Mouse (Mus musculus) liver, embryonic 16.5 days (tissue): ENCODE measurements around the gene R3hdml. TPM values are rescaled to one million over a fixed set of nuclear protein-coding genes. Genes with fewer than 3 reads are reported as not detected.

Source experiments
- ATAC-seq: fragments of 200-750 bp; cut with Nextera tagmentation; 2 replicates; pipeline ENCODE4 v1.8.0; 2017; ENCODE audit warnings: low read depth, mild to moderate bottlenecking, moderate number of reproducible peaks, moderate library complexity
- H3K27ac ChIP-seq: fragments of 300-500 bp; sonication (generic); 2 replicates; pipeline ENCODE4 v1.5.1; 2014; ENCODE audit warnings: mild to moderate bottlenecking, low read length
- H3K27me3 ChIP-seq: fragments of 300-500 bp; sonication (generic); 2 replicates; pipeline ENCODE4 v1.6.1; 2014; ENCODE audit warnings: low read depth, low read length, mixed read lengths; ENCODE audit not compliant: control insufficient read depth, insufficient read depth
- H3K36me3 ChIP-seq: fragments of 300-500 bp; sonication (generic); 2 replicates; pipeline ENCODE4 v1.6.1; 2014; ENCODE audit warnings: mild to moderate bottlenecking; ENCODE audit not compliant: control insufficient read depth, insufficient read depth
- H3K4me1 ChIP-seq: fragments of 300-500 bp; sonication (generic); 2 replicates; pipeline ENCODE4 v1.6.1; 2014; ENCODE audit warnings: low read depth, low read length, mixed read lengths; ENCODE audit not compliant: control insufficient read depth
- H3K4me2 ChIP-seq: fragments of 300-500 bp; sonication (generic); 2 replicates; pipeline ENCODE4 v1.6.1; 2014; ENCODE audit warnings: low read depth, low read length, mixed read lengths
- H3K4me3 ChIP-seq: fragments of 300-500 bp; sonication (generic); 2 replicates; pipeline ENCODE4 v1.5.1; 2014; ENCODE audit warnings: low read depth, mild to moderate bottlenecking, low read length
- H3K9ac ChIP-seq: fragments of 300-500 bp; sonication (generic); 2 replicates; pipeline ENCODE4 v1.6.1; 2014; ENCODE audit warnings: low read depth, low read length
- H3K9me3 ChIP-seq: fragments of 300-500 bp; sonication (generic); replicated peaks from 2 replicates; pipeline ENCODE4 v1.6.1; 2016; ENCODE audit warnings: low read length; ENCODE audit not compliant: control insufficient read depth
- WGBS: fragments of 180-500 bp; shearing (Covaris S2); extraction: QIAGEN DNeasy Blood & Tissue Kit; methylation state at CpG from one replicate; pipeline ENCODE4 v1.1.7; 2014; ENCODE audit not compliant: insufficient replicate concordance; 5-methylcytosine and 5-hydroxymethylcytosine counted together
- polyA plus RNA-seq: library from polyadenylated mRNA; unstranded; fragments of >200 nt; fragmentation: Nextera tagmentation; extraction: Ambion mirVana; gene quantifications from 2 replicates; pipeline ENCODE4 v1.2.1, GENCODE M21; 2015

The R3hdml gene
- polyA plus RNA-seq, 1 experiment from 2014 or later = not detected

GRCm38 (mm10) chr2:163525761-163526243 is 33.7 kb downstream of the R3hdml start:
- H3K27me3 ChIP-seq = no peaks in the 10 kb centered on the region
- H3K36me3 ChIP-seq = no peaks in the 10 kb centered on the region
- no peak overlapping the region for H3K4me3 ChIP-seq
- H3K4me1 ChIP-seq = no peaks in the 10 kb centered on the region
- no peaks in the 10 kb centered on the region for H3K9me3 ChIP-seq
- 38% methylated on average over 7 of the region's 7 CpGs for WGBS
- ATAC-seq = no peak
- H3K4me2 ChIP-seq = no peak overlapping the region
- H3K9ac ChIP-seq = no peak overlapping the region
- H3K27ac ChIP-seq = no peak overlapping the region

GRCm38 (mm10) chr2:163527497-163527896 is 35.4 kb downstream of the R3hdml start:
- H3K36me3 ChIP-seq = no peaks in the 10 kb centered on the region
- no peak overlapping the region for H3K27ac ChIP-seq
- no peaks in the 10 kb centered on the region for H3K27me3 ChIP-seq
- no peaks in the 10 kb centered on the region for H3K4me1 ChIP-seq
- no peak overlapping the region for H3K4me2 ChIP-seq
- no peaks in the 10 kb centered on the region for H3K9me3 ChIP-seq
- no peak overlapping the region for H3K4me3 ChIP-seq
- ATAC-seq = no peak
- H3K9ac ChIP-seq = no peak overlapping the region
- WGBS = 26% methylated on average over 2 of the region's 2 CpGs

- H3K27me3 ChIP-seq = no peaks in the 10 kb centered on the region
- H3K36me3 ChIP-seq = no peaks in the 10 kb centered on the region
- no peak overlapping the region for H3K9ac ChIP-seq
- no peaks in the 10 kb centered on the region for H3K9me3 ChIP-seq
- H3K4me1 ChIP-seq = peaks cover 4% of the 10 kb centered on the region; the same call in 1 of the 2 replicates
- 45% methylated on average over 8 of the region's 8 CpGs for WGBS
- no peak overlapping the region for H3K4me3 ChIP-seq
- ATAC-seq = no peak
- no peak overlapping the region for H3K4me2 ChIP-seq
- H3K27ac ChIP-seq = no peak overlapping the region
These were observed 38.3 kb downstream of the R3hdml start for GRCm38 (mm10) chr2:163530418-163530817.

- WGBS = 10% methylated on average over 9 of the region's 9 CpGs
- Histone ChIP-seq H3K36me3 (no peaks in the 10 kb centered on the region), H3K4me2 (no peak overlapping the region), H3K4me3 (no peak overlapping the region), H3K27ac (no peak overlapping the region), H3K9ac (no peak overlapping the region), H3K9me3 (no peaks in the 10 kb centered on the region), H3K4me1 (peaks cover 5% of the 10 kb centered on the region; the same call in 1 of the 2 replicates), H3K27me3 (no peaks in the 10 kb centered on the region)
- ATAC-seq = no peak
These were observed 39.8 kb downstream of the R3hdml start for GRCm38 (mm10) chr2:163531917-163532316.

- Histone ChIP-seq H3K27ac (no peak overlapping the region), H3K4me1 (peaks cover 5% of the 10 kb centered on the region; the same call in 1 of the 2 replicates), H3K4me3 (no peak overlapping the region), H3K9ac (no peak overlapping the region), H3K27me3 (no peaks in the 10 kb centered on the region), H3K4me2 (no peak overlapping the region), H3K9me3 (no peaks in the 10 kb centered on the region), H3K36me3 (no peaks in the 10 kb centered on the region)
- 64% methylated on average over 9 of the region's 9 CpGs for WGBS
- ATAC-seq = no peak
These were observed 41.1 kb downstream of the R3hdml start for GRCm38 (mm10) chr2:163533226-163533625.

- H3K36me3 ChIP-seq = no peaks in the 10 kb centered on the region
- peaks cover 5% of the 10 kb centered on the region; the same call in 1 of the 2 replicates for H3K4me1 ChIP-seq
- ATAC-seq = peak; percentile 40
- peak overlapping the region; percentile 22 for H3K4me3 ChIP-seq
- no peaks in the 10 kb centered on the region for H3K27me3 ChIP-seq
- H3K27ac ChIP-seq = no peak overlapping the region
- peak overlapping the region; percentile 37; the same call in 1 of the 2 replicates for H3K9ac ChIP-seq
- 7% methylated on average over 22 of the region's 22 CpGs for WGBS
- no peaks in the 10 kb centered on the region for H3K9me3 ChIP-seq
- peak overlapping the region; percentile 43 for H3K4me2 ChIP-seq
These were observed 42.9 kb downstream of the R3hdml start for GRCm38 (mm10) chr2:163534958-163535524.

GRCm38 (mm10) chr2:163537443-163537842 is 45.3 kb downstream of the R3hdml start:
- no peak for ATAC-seq
- 0 out of 2 replicates have a peak overlapping the region, but pooled peaks have one; percentile 4 for H3K4me2 ChIP-seq
- WGBS = 73% methylated on average over 5 of the region's 5 CpGs
- no peaks in the 10 kb centered on the region for H3K36me3 ChIP-seq
- no peaks in the 10 kb centered on the region for H3K27me3 ChIP-seq
- no peaks in the 10 kb centered on the region for H3K9me3 ChIP-seq
- H3K9ac ChIP-seq = no peak overlapping the region; the same call in 1 of the 2 replicates
- H3K27ac ChIP-seq = peak overlapping the region; percentile 51
- no peak overlapping the region for H3K4me3 ChIP-seq
- H3K4me1 ChIP-seq = peaks cover 10% of the 10 kb centered on the region

- Histone ChIP-seq H3K27me3 (no peaks in the 10 kb centered on the region), H3K9ac (no peak overlapping the region), H3K4me2 (no peak overlapping the region; the same call in 1 of the 2 replicates), H3K27ac (peak overlapping the region; percentile 20), H3K9me3 (no peaks in the 10 kb centered on the region), H3K36me3 (no peaks in the 10 kb centered on the region), H3K4me3 (no peak overlapping the region), H3K4me1 (peaks cover 10% of the 10 kb centered on the region)
- ATAC-seq = no peak
- 69% methylated on average over 2 of the region's 2 CpGs for WGBS
These were observed 46.3 kb downstream of the R3hdml start for GRCm38 (mm10) chr2:163538410-163538809.

- Histone ChIP-seq H3K36me3 (no peaks in the 10 kb centered on the region), H3K4me1 (peaks cover 10% of the 10 kb centered on the region), H3K27ac (peak overlapping the region; percentile 90), H3K27me3 (no peaks in the 10 kb centered on the region), H3K9ac (no peak overlapping the region; the same call in 1 of the 2 replicates), H3K4me3 (no peak overlapping the region; the same call in 1 of the 2 replicates), H3K4me2 (peak overlapping the region; percentile 41), H3K9me3 (no peaks in the 10 kb centered on the region)
- ATAC-seq = peak; percentile 61
- 60% methylated on average over 13 of the region's 13 CpGs for WGBS
These were observed 47.4 kb downstream of the R3hdml start for GRCm38 (mm10) chr2:163539321-163540040.
